Mouse (Mus musculus) erythroblast, embryonic 14.5 days (primary cell): ENCODE measurements around the gene Fdxr.

Experiments
- GATA1 ChIP-seq: IDR thresholded peaks from 2 replicates; pipeline ENCODE4 v1.6.1; 2012; ENCODE audit warnings: low read length, inconsistent platforms, mixed read lengths
- TAL1 ChIP-seq: IDR thresholded peaks from 3 replicates; pipeline ENCODE4 v1.6.1; 2012; ENCODE audit warnings: low read length, inconsistent platforms, mixed read lengths

- TF ChIP-seq GATA1: no peak
- TF ChIP-seq TAL1: no peak
These were observed 19.8 kb upstream of the Fdxr start for GRCm38 (mm10) chr11:115296471-115297210.
